Mouse (Mus musculus) gastrocnemius, postnatal 36 days (tissue): ENCODE measurements at regions not wholly inside any gene's neighbourhood (a gene's known extent, or its start where the extent isn't known, plus 50 kb on each side); places are given as distances from the start of the nearest gene placed in this dataset.

Source experiments
- DNase-seq, 2 experiments: peaks; one replicate each; pipeline ENCODE4 v3.0.0; 2022
- intact Hi-C: fragments of 180-260 bp; cut with DNase I; formaldehyde crosslinking; loops from one replicate; pipeline ENCODE4 v1.15.1; 2025

- intact Hi-C loops, result no loop called here
- no peak for DNase-seq
Observed at GRCm38 (mm10) chr10:16589399-16589798, 1133.6 kb upstream of the Cited2 start.

- intact Hi-C loops, result no loop called here
- no peak for DNase-seq
Observed at GRCm38 (mm10) chr10:16592870-16593269, 1130.1 kb upstream of the Cited2 start.

DNA sequence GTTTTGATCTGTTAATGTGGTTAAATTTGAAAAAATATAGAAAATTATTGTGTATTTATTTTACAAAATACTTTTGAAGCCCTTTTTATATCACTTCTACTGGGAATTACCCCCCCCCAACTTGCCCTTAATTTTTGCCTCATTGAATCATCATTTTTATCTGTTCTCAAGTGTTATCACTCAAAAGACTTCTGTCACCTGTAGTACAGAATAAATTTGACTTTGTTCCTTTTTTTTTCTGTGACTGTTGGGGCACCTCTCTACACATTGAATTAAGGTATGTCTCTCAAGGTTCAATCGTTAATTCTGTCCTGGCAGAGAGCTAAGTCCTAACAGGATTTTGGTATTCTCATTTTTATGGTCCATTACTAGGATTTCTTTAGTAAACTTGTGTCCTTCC, 1123.0 kb upstream of the Cited2 start:
- intact Hi-C loops, result no loop called here

DNA sequence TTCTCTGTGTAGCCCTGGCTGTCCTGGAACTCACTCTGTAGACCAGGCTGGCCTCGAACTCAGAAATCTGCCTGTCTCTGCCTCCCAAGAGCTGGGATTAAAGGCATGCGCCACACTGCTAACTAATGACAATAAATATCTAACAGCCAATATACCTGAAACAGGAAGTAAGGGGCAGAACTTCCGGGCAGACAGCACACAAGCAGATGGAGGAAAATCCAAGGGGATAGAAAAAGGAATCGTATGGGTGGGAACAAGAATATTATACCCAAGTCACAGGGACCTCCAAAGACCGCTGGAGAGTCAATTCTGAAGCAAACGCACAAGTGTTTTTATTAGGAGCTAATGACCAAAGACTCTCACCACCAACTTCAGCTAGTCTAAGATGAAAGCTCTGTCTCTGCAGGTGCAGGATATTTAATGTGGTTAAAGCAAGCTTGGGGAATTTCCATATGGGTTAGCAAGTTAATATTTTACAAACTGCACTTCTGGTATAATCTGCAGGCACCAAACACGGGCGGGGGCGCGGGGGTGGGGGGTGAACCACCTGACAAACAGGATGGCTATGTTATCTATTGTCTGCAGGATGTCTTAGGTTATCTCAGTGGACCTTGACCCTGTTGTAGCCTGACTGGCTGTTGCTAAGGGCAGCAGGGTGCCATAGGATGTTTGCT, 1122.3 kb upstream of the Cited2 start:
- intact Hi-C loops, result no loop called here
- DNase-seq, result no peak

More for the DNA sequence above, 1123.0 kb upstream of the Cited2 start:
- DNase-seq, result no peak

- no peak for DNase-seq
- intact Hi-C loops, result no loop called here
Observed at GRCm38 (mm10) chr10:16601225-16601595, 1121.8 kb upstream of the Cited2 start.

DNA sequence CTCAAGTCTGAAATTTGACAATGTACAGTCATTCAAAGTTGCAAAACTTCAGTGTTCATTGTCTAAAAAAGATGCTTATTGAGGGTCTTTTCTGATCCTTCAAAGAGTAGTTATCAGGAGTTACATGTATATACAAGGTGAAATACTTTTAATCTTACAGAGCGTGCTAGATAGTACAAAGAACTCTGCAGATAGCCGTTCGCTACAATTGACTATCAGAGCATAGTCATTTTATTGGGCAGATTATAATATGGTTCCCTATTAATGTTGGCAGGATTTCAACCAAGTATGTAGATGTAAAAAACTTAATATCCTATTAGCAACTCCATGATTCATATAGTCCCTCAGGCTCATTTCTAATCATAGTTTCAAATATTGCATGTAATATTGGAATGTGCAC, 1114.7 kb upstream of the Cited2 start:
- intact Hi-C loops, result no loop called here
- DNase-seq, result no peak

- intact Hi-C loops, result no loop called here
- no peak for DNase-seq
Observed at GRCm38 (mm10) chr10:16618752-16619151, 1104.3 kb upstream of the Cited2 start.

- no peak for DNase-seq
- intact Hi-C loops, result no loop called here
Observed at GRCm38 (mm10) chr10:16619584-16619983, 1103.4 kb upstream of the Cited2 start.

GRCm38 (mm10) chr10:16620804-16621559, 1102.0 kb upstream of the Cited2 start:
- no peak for DNase-seq
- intact Hi-C loops, result no loop called here

DNA sequence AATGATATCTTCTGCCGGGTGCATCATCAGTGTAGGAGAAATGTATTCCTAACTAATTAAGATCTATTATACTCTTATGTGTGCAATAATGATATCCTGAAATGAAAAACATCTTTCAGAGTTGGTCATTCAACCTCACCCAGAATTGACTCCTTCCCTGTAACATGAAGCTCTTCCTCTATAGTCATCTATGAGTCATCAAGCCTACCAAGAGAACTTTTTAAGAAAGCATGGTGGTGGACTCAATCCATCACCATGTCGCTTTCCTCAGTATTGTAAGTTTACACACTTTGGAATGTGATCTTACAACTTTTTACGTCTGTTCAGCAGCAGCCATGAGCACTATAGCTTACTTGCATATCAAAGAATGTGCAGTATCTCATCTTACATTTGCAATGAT, 1100.2 kb upstream of the Cited2 start:
- intact Hi-C loops, result no loop called here
- no peak for DNase-seq

DNA sequence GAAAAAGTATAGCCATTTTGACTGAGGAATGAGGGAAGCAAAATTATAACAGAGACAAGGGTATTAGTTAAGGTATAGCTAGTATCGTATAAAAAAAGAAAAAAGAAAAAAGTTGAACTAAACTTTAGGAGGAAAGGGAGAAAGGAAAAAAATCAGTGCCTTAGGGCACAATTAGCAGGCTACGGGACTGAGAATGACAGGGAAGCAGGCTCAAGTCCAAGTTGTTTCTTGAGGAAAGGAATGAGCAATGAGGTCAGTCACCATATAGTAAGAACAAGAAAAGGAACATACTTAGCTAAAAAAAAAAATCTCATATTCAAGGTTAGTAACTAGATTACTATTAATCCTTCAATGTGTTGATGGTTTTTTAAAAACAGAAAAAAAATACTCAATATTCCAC, 1089.8 kb upstream of the Cited2 start:
- DNase-seq, result no peak
- intact Hi-C loops, result no loop called here

- intact Hi-C loops, result no loop called here
Observed at GRCm38 (mm10) chr10:16635463-16635862, 1087.6 kb upstream of the Cited2 start.

DNA sequence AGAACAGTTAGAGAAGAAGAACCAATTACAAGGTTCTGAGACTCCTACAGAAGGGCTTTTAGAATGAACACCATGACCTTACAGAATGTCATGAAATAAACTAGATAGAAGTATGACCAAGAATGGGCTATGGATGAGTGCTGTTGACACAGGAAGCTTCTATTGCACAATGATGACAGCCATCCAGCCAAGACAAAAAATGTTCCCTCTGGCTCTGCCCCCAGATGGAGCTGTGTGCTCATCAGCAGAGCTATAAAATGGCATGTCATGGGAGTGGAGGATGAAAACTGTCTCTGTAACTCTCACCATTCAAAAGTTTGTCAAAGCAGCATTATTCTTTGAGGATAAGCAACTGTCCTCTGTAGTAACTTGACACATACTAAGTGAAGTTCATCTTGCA, 1086.0 kb upstream of the Cited2 start:
- peak in 1 of 2 experiments; percentile 29 for DNase-seq

More at GRCm38 (mm10) chr10:16635463-16635862, 1087.6 kb upstream of the Cited2 start:
- DNase-seq, result no peak

GRCm38 (mm10) chr10:16638111-16638510, 1084.9 kb upstream of the Cited2 start:
- DNase-seq, result no peak
- intact Hi-C loops, result no loop called here

More for the DNA sequence above, 1086.0 kb upstream of the Cited2 start:
- intact Hi-C loops, result no loop called here

GRCm38 (mm10) chr10:16640136-16640535, 1082.9 kb upstream of the Cited2 start:
- intact Hi-C loops, result no loop called here
- no peak for DNase-seq

- DNase-seq, result no peak
Observed at GRCm38 (mm10) chr10:16650120-16650519, 1072.9 kb upstream of the Cited2 start.

GRCm38 (mm10) chr10:16652450-16652849, 1070.6 kb upstream of the Cited2 start:
- no peak for DNase-seq
- intact Hi-C loops, result no loop called here

More at GRCm38 (mm10) chr10:16650120-16650519, 1072.9 kb upstream of the Cited2 start:
- intact Hi-C loops, result no loop called here

DNA sequence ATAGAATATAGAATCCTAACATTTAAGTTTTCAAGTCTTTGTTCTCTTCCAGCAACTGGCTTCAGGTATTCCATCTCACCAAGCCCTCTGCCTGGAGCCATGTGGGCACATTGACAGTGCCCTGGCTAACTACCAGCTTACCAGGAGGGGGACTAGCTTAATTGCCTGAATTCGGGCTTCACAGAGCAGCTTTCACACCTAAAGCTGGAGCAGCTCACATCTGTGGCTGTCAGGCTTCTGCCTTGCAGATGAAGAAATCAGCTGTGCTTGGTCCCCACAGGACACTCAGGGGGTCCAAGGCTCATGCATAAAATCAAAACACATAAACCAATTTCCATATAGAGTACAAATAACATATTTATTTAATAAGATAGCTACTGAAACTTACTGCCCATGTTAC, 1058.5 kb upstream of the Cited2 start:
- DNase-seq, result no peak
- intact Hi-C loops, result no loop called here

DNA sequence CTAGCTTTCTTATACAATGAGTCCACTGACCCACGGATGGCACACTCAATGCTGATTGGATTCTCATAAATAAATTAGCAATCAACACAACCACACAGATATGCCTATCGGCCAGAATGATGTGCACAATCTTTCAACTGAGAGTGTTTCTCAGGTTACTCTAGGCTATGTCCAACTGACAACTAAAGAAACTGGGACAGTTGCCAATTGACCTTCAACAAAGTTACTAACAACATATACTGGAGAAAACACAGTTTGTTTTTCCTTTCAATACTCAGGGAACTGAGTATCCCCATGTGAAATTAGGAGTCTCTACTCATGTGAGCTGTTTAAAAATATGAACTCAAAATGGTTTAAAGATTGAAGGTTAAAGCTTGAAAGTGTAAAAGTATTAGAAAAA, 1052.7 kb upstream of the Cited2 start:
- intact Hi-C loops, result no loop called here
- no peak for DNase-seq

- intact Hi-C loops, result no loop called here
- DNase-seq, result no peak
Observed at GRCm38 (mm10) chr10:16681001-16681400, 1042.0 kb upstream of the Cited2 start.

- intact Hi-C loops, result no loop called here
- no peak for DNase-seq
Observed at GRCm38 (mm10) chr10:16685352-16685751, 1037.7 kb upstream of the Cited2 start.

GRCm38 (mm10) chr10:16706976-16707375, 1016.0 kb upstream of the Cited2 start:
- intact Hi-C loops, result no loop called here
- DNase-seq, result no peak
